Mouse (Mus musculus): ENCODE results near the gene Akap5. TPM values are rescaled to one million over a fixed set of nuclear protein-coding genes. Genes with fewer than 3 reads are reported as not detected.

Akap5 gene
- total RNA-seq, 2 experiments from 2014 or later, result 0.46 to 0.78 TPM

DNA sequence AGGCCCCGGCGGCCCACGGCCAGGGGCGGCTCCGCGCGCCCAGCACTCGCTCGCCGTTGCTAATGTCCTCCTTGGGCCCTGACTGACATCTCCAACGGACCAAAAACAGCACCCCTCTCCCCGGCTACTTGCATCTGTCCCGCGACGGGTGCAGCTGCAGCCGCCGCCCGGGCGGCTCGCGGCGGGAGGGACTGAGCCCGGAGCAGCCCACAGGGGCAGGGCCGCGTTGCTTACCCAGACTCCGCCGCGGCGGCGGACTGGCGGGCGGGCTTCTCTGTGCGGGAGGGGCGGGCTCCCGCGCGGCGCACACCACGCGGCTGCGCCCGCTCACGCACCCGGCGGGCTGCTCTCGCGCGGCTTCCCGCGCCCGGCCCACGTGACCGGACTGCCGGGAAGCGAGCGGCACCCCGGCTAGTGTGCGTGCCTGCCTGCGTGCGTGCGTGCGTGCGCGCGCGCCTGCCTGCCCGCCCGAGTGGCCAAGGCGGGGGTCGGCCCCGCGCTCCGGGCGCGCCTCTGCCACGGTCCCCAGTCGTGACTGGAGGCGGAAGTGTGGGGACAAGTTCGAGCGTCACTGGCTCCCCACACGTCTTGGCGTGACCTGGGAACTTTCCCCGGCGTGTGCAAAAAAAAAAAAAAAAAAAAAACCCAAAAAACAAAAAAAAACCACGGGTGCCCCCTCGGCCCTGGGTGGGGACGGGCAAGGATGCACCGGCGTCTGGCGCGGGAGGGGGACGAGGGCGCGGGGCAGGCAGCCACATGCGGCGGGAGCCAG, 44.7 kb downstream of the Akap5 start, which contains the start of gene Zbtb25:
Zbtb25 (minus strand) TSS at position 397 of the 772 bp plus-strand sequence.
- peak; percentile 92 for DNase-seq

GRCm38 (mm10) chr12:76369978-76370830, 45.5 kb downstream of the Akap5 start, which contains the start of gene Zbtb1:
TSS of gene Zbtb1 (plus strand) at chr12:76370266.
- DNase-seq, result peak; percentile 83

DNA sequence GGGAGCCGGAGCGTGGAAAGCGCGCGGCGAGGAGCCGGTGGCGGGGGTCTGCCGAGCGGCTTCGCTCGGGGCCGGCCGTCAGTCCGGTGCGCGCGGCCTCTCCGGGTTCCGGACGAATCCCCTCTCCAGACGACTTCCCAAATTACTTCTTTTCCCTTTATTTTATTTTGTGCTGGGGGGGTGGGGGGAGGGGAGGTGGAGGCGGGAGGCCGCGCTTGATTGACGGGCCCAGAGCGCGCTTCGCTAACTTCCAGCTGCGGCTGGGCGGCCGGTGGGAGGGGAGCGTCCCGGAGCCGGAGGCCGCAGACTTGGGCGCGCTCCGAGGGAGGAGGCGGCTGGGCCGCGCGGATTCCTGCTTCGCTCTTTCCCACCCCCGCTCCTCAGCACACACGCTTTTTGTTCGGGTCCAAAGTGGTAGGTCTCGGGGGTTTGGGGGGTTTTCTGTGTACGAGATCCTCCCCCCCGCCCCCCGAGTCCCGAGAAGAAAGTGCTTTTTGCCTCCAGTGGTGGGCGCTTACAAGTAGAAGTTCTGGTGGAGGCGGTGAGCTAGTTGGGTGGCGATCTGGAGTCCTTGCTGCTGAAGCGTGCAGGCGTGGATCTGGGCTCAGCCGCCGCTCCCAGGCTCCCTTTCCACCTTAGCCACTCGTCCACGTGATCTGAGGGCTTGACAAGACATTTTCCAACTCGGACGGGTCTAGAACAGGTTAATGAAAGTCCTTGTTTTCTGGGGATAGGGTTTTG, 46.3 kb downstream of the Akap5 start:
- peak; percentile 86 for DNase-seq

- DNase-seq, result no peak
Observed at GRCm38 (mm10) chr12:76372046-76372445, 47.4 kb downstream of the Akap5 start.

DNA sequence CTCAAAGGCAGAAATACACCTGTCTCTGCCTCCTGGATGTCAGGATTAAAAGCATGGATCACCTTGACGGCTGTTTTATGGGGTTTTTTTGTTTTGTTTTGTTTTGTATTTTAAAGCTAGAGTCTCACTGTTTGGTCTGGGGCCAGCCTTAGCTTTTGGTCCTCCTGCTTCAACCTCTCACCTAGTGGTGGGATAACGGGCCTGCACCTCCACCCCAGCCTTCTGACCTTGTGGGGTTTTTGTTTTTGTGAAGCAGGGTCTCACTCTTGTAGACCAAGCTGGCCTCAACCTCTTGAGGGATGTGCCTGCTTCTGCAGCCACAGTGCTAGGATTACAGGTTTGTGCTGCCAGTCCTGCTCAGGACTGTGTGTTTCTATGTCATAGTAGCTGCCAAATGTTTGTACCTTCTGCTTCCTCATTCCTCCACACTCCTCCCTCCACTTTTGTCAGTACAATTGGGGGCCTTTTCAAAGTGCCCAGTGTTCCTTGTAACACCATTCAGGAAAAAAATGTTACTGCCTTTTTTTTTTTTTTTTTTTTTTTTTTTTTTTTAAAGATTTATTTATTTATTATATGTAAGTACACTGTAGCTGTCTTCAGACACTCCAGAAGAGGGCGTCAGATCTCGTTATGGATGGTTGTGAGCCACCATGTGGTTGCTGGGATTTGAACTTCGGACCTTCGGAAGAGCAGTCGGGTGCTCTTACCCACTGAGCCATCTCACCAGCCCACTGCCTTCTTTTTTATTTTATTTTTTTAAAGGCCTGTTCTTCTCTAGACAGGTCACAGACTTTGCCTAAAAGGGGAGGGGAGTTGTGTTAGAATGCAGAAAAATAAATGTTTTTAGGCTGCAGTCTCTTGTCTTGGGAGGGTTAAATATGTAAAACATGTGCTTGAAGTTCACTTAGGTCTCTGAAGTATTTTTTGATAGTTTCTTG, 48.5 kb downstream of the Akap5 start:
- DNase-seq, result no peak

DNA sequence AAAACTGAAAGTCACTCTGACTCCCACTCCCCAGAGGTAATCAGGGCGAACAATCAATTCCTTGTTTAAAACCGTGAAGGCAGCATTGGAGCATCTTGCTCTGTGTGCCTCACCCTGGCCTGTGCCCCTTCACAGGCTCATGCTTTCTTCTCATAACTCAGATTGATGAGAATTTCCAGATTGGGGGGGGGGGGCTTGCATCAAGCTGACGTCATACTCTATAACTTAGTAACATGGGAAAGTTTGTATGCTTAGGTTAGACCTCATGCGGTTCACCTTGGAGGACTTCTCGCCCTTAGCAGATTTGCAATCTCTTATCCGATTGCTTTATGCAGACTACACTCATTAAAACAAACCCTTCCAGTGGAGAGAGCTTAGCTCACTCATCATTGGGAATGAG, 49.3 kb downstream of the Akap5 start:
- DNase-seq, result no peak

DNA sequence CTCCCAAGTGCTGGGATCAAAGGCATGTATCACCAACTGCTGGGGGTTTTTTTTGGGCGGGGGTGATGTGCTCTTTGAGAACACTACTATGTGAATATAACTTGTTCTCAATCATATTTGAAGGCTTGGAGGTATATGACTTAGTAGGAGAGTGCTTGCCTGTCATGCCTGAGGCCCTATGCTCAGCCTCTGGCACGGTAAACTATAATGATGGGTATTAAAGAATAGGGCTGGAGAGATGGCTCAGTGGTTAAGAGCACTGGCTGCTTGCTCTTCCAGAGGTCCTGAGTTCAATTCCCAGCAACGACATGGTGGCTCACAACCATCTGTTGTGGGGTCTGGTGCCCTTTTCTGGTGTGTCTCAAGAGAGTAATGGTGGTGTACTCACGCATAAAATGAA, 50.2 kb downstream of the Akap5 start:
- DNase-seq, result no peak

GRCm38 (mm10) chr12:76375506-76375905, 50.8 kb downstream of the Akap5 start:
- DNase-seq, result no peak

DNA sequence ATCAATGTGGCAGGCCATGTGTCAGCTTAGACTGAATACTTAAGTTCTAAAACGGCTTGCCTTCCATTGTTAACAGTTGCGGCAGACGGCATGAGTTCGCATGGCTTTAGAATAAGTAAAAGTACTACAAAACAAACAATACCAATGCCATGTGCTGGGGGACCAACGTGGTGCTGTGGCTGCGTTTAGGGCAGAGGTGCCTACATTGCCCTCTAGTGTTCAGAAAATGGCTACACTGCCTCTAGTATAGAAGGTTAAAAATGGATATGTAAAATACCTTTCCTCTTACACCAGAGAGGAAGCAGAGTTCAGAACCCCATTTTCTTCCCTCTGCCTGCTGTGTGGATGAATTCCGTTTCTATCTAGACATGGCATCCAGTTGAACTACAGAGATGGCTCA, 52.0 kb downstream of the Akap5 start:
- no peak for DNase-seq

GRCm38 (mm10) chr12:76377059-76377458, 52.4 kb downstream of the Akap5 start:
- DNase-seq, result no peak

- no peak for DNase-seq
Observed at GRCm38 (mm10) chr12:76377726-76378125, 53.0 kb downstream of the Akap5 start.

GRCm38 (mm10) chr12:76378556-76378955, 53.9 kb downstream of the Akap5 start:
- DNase-seq, result peak; percentile 10

- DNase-seq, result no peak
Observed at GRCm38 (mm10) chr12:76380151-76380550, 55.5 kb downstream of the Akap5 start.

Other genes with a start within 250 kb of the Akap5 start
- not detected for gene Esr2, start 147.6 kb upstream of the Akap5 start, total RNA-seq (2021)
- gene Tex21, start 78.1 kb upstream of the Akap5 start, total RNA-seq (2021), result not detected
- 10 to 100 TPM; 28.0 to 30.2 TPM for gene Mthfd1, start 69.6 kb upstream of the Akap5 start, total RNA-seq (2021)
- gene Zbtb25, start 44.7 kb downstream of the Akap5 start, total RNA-seq (2021), result 1 to 10 TPM; 6.6 to 8.2 TPM
- gene Zbtb1, start 45.4 kb downstream of the Akap5 start, total RNA-seq (2021), result 1 to 10 TPM; 3.1 to 3.9 TPM
- 10 to 100 TPM in 1 of 2 experiments, 1 to 10 TPM in 1; 6.3 to 10.3 TPM for gene Hspa2, start 79.3 kb downstream of the Akap5 start, total RNA-seq (2021)
- gene Ppp1r36, start 92.6 kb downstream of the Akap5 start, total RNA-seq (2021), result not detected
- gene Plekhg3, start 206.0 kb downstream of the Akap5 start, total RNA-seq (2021), result 1 to 10 TPM; 6.1 to 7.6 TPM